Mouse (Mus musculus) liver, embryonic 12.5 days (tissue): ENCODE results near the gene Phactr2. TPM values are rescaled to one million over a fixed set of nuclear protein-coding genes. Genes with fewer than 3 reads are reported as not detected.

Experiments used
- ATAC-seq: fragments of 200-750 bp; cut with Nextera tagmentation; 2 replicates; pipeline ENCODE4 v1.8.0; 2017; ENCODE audit warnings: moderate number of reproducible peaks, mild to moderate bottlenecking, moderate library complexity
- H3K27ac ChIP-seq: fragments of 300-500 bp; sonication (generic); 2 replicates; pipeline ENCODE4 v1.5.1; 2016; ENCODE audit warnings: mild to moderate bottlenecking
- H3K27me3 ChIP-seq: fragments of 300-500 bp; sonication (generic); replicated peaks from 2 replicates; pipeline ENCODE4 v1.6.1; 2016; ENCODE audit warnings: mild to moderate bottlenecking, moderate library complexity
- H3K36me3 ChIP-seq: fragments of 300-500 bp; sonication (generic); 2 replicates; pipeline ENCODE4 v1.6.1; 2016; ENCODE audit warnings: mild to moderate bottlenecking, moderate library complexity
- H3K4me1 ChIP-seq: fragments of 300-500 bp; sonication (generic); 2 replicates; pipeline ENCODE4 v1.6.1; 2016
- H3K4me2 ChIP-seq: fragments of 300-500 bp; sonication (generic); 2 replicates; pipeline ENCODE4 v1.6.1; 2016; ENCODE audit warnings: mild to moderate bottlenecking, moderate library complexity
- H3K4me3 ChIP-seq: fragments of 300-500 bp; sonication (generic); 2 replicates; pipeline ENCODE4 v1.5.1; 2016; ENCODE audit warnings: mild to moderate bottlenecking, moderate library complexity
- H3K9ac ChIP-seq: fragments of 300-500 bp; sonication (generic); 2 replicates; pipeline ENCODE4 v1.6.1; 2016; ENCODE audit warnings: mild to moderate bottlenecking, moderate library complexity
- H3K9me3 ChIP-seq: fragments of 300-500 bp; sonication (generic); replicated peaks from 2 replicates; pipeline ENCODE4 v1.6.1; 2016; ENCODE audit warnings: mild to moderate bottlenecking, moderate library complexity
- WGBS: fragments of 180-500 bp; shearing (Covaris S2); methylation state at CpG from one replicate; pipeline ENCODE4 v1.1.7; 2016; ENCODE audit not compliant: insufficient replicate concordance; 5-methylcytosine and 5-hydroxymethylcytosine counted together
- polyA plus RNA-seq: library from polyadenylated mRNA; unstranded; fragments of >200 nt; fragmentation: Nextera tagmentation; extraction: Ambion mirVana; gene quantifications from 2 replicates; pipeline ENCODE4 v1.2.1, GENCODE M21; 2016

The Phactr2 gene
- polyA plus RNA-seq, 1 experiment from 2014 or later, result 10.4 TPM

DNA sequence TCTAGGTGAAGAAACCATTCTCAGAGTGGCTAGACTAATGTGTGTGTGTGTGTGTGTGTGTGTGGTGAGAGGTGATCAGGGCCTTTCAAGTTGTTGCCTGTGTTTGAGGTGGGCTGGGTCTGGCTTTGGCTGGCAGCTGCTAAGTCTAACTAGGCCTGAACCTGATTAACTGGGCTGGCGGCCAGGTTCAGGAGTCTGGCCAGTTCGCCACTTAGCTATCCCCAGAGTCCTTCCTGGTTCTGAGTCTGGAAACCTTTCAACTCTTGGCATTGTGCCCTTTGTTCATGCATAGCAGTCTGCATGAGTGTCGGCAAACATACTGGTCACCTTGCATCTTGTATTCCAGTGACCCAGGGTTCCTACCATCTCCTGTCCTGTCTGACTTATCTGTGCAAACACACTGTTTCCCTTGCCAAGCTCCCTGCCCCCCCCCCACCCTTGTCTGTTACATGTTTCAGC lies 27.4 kb downstream of the Phactr2 start:
- WGBS, result 39% methylated on average over 3 of the region's 3 CpGs
- H3K4me1 ChIP-seq, result 0 out of 2 replicates have a peak, but pooled peaks cover 4% of the 10 kb centered on the region
- H3K27me3 ChIP-seq, result no peaks in the 10 kb centered on the region
- no peaks in the 10 kb centered on the region for H3K9me3 ChIP-seq
- ATAC-seq, result no peak
- no peaks in the 10 kb centered on the region for H3K36me3 ChIP-seq
- no peak overlapping the region for H3K4me2 ChIP-seq
- H3K9ac ChIP-seq, result no peak overlapping the region
- no peak overlapping the region for H3K27ac ChIP-seq
- H3K4me3 ChIP-seq, result no peak overlapping the region

DNA sequence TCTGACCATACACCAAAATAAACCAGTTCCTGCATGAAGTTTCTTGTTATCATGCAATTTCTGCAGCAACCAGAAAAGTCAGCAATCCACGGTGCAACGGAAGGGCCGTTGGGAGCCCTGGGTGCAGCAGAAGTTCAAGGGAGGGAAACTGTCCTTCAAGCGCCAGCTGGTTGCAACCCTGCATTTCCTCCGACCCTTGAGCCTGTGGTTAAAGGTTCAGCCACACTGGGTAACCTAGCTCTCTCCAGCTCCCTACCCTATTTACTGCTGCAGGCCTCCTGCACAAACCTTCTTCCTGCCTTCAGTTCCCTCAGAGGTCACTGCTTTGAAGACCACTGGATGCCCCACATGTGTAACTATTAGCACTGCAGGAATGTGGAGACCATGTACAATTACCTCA lies 30.0 kb downstream of the Phactr2 start:
- 0 out of 2 replicates have a peak, but pooled peaks cover 4% of the 10 kb centered on the region for H3K4me1 ChIP-seq
- H3K4me2 ChIP-seq, result 0 out of 2 replicates have a peak overlapping the region, but pooled peaks have one; percentile 14
- H3K36me3 ChIP-seq, result no peaks in the 10 kb centered on the region
- H3K9me3 ChIP-seq, result no peaks in the 10 kb centered on the region
- H3K4me3 ChIP-seq, result no peak overlapping the region
- no peak overlapping the region for H3K27ac ChIP-seq
- 29% methylated on average over 5 of the region's 5 CpGs for whole genome bisulfite sequencing
- H3K27me3 ChIP-seq, result no peaks in the 10 kb centered on the region
- H3K9ac ChIP-seq, result no peak overlapping the region
- ATAC-seq, result 0 out of 2 replicates have a peak, but pooled peaks have one; percentile 37

DNA sequence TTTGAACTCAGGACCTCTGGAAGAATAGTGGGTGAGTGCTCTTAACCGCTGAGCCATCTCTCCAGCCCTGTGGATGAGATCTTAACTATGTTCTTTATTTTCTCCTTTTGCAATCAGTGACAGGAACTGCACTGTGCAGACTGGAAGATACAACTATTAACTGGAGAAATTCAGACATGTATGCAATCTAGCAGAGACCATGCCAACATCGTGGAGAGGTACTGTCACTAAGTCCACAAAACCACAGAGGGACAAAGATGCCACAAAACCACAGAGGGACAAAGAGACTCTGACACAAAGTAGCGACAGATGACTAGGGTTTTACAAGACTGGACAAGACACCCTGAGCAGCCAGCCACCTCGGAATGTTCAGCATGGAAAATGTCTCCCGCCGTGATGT lies 30.6 kb downstream of the Phactr2 start:
- WGBS, result 41% methylated on average over 6 of the region's 6 CpGs
- H3K27ac ChIP-seq, result no peak overlapping the region
- 0 out of 2 replicates have a peak, but pooled peaks cover 4% of the 10 kb centered on the region for H3K4me1 ChIP-seq
- H3K27me3 ChIP-seq, result no peaks in the 10 kb centered on the region
- no peak overlapping the region for H3K4me3 ChIP-seq
- no peak for ATAC-seq
- H3K36me3 ChIP-seq, result no peaks in the 10 kb centered on the region
- no peaks in the 10 kb centered on the region for H3K9me3 ChIP-seq
- H3K9ac ChIP-seq, result no peak overlapping the region
- 0 out of 2 replicates have a peak overlapping the region, but pooled peaks have one; percentile 14 for H3K4me2 ChIP-seq

DNA sequence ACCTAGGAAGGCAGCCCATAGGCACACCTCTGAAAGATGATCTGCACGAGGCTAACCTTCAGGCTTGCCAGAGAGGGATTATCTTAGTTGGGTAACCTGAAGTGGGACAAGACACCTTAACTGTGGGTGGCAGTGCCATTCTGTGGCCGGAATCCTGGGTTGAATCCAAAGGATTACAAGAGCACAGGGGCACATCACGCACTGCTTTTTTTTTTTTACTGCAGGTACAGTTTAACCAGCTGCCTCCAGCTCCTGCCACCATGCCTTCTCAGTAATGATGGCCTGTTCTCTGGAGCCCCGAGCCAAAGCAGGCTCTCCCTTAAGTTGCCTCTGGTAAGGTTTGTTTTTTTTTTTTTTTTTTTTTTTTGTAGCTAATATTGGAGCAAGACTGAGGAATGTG lies 33.9 kb downstream of the Phactr2 start:
- Histone ChIP-seq H3K4me1 (no peaks in the 10 kb centered on the region), H3K27me3 (no peaks in the 10 kb centered on the region)

DNA sequence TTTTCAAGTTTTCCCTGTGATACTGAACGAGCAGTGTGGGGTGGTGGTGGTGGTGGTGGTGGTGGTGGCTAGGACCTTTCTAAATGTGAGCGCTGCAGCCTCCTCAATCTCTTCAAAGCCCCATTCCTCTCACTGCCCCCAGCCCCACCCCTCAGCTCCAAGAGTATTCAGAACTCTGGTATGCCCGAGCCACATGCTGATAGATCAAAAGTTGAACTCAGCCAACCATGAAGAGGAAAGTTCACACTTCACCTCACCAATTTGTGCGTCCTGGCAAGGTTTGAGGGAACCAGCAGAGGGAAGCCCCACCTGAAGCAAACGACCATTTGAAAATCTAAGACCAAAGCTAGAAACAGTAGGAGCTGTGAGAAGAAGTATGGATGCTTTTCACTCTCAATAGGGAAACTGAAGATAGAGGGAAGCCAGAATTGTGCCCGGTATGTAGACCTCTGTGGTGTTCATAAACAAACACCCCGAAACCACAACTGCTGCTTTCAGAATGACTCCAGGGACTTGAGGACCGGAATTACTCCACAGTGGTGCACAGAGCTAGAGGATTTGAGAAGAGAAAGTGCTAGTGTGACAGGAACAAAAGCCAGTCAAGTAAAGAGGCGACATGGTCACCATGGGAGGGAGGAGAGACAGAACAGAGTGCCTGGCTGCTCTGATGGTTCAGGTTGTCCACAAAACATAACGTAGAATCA lies 35.9 kb downstream of the Phactr2 start:
- WGBS, result 53% methylated on average over 10 of the region's 10 CpGs
- no peak for ATAC-seq

More for the DNA sequence above, 33.9 kb downstream of the Phactr2 start:
- no peak overlapping the region for H3K4me2 ChIP-seq
- WGBS, result 57% methylated on average over 4 of the region's 4 CpGs
- ATAC-seq, result no peak
- no peak overlapping the region for H3K27ac ChIP-seq
- H3K4me3 ChIP-seq, result no peak overlapping the region
- no peaks in the 10 kb centered on the region for H3K36me3 ChIP-seq
- H3K9ac ChIP-seq, result no peak overlapping the region
- H3K9me3 ChIP-seq, result no peaks in the 10 kb centered on the region

DNA sequence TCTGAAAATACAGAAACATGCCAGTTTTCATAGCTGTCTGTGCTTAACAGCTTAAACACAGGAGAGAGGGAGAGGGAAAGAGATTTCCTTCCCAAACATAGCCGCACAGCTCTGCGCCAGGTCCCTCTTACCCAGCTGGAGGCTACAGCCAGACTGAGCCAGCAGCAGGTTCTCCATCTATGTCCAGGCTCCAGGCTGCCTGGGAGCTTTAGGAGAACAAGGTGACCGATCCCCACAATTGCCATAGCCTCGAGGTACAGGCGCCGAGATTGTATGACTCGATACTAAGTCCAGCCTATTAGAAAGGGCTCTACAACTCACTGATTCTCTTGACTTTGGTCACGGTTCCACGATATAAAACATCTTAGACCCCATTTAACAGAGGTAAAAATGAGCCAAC lies 37.2 kb downstream of the Phactr2 start:
- no peak overlapping the region for H3K4me2 ChIP-seq
- H3K36me3 ChIP-seq, result no peaks in the 10 kb centered on the region
- no peak overlapping the region for H3K9ac ChIP-seq
- 79% methylated on average over 9 of the region's 9 CpGs for WGBS
- ATAC-seq, result no peak
- H3K9me3 ChIP-seq, result no peaks in the 10 kb centered on the region
- H3K27me3 ChIP-seq, result no peaks in the 10 kb centered on the region
- H3K27ac ChIP-seq, result no peak overlapping the region
- H3K4me1 ChIP-seq, result no peaks in the 10 kb centered on the region
- no peak overlapping the region for H3K4me3 ChIP-seq

More for the DNA sequence above, 35.9 kb downstream of the Phactr2 start:
- Histone ChIP-seq H3K9ac (no peak overlapping the region), H3K4me2 (no peak overlapping the region), H3K4me3 (no peak overlapping the region), H3K27me3 (no peaks in the 10 kb centered on the region), H3K36me3 (no peaks in the 10 kb centered on the region), H3K9me3 (no peaks in the 10 kb centered on the region), H3K27ac (no peak overlapping the region), H3K4me1 (no peaks in the 10 kb centered on the region)

DNA sequence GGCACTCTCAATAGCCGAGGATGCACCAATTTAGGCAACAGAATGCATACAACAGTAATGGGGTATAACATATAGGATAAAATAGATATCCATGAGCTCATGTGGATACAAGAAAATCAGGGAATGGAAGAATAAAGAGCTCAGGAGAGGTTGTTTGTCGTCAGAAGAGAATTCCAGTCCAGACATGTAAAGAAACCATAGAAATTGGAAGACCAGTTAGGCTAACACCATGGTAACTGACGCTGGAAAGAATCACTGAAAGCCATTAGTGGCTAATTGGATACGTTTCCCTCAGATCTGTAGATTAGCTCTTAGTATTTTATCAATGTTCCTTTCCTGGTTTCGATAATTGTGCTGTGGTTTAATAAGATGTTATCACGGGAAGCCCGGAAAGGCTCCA lies 41.2 kb downstream of the Phactr2 start:
- H3K4me3 ChIP-seq, result no peak overlapping the region
- H3K36me3 ChIP-seq, result no peaks in the 10 kb centered on the region
- no peaks in the 10 kb centered on the region for H3K4me1 ChIP-seq
- no peaks in the 10 kb centered on the region for H3K9me3 ChIP-seq
- no peaks in the 10 kb centered on the region for H3K27me3 ChIP-seq
- H3K9ac ChIP-seq, result no peak overlapping the region
- 70% methylated on average over 7 of the region's 7 CpGs for WGBS
- H3K27ac ChIP-seq, result no peak overlapping the region
- no peak for ATAC-seq
- H3K4me2 ChIP-seq, result no peak overlapping the region

DNA sequence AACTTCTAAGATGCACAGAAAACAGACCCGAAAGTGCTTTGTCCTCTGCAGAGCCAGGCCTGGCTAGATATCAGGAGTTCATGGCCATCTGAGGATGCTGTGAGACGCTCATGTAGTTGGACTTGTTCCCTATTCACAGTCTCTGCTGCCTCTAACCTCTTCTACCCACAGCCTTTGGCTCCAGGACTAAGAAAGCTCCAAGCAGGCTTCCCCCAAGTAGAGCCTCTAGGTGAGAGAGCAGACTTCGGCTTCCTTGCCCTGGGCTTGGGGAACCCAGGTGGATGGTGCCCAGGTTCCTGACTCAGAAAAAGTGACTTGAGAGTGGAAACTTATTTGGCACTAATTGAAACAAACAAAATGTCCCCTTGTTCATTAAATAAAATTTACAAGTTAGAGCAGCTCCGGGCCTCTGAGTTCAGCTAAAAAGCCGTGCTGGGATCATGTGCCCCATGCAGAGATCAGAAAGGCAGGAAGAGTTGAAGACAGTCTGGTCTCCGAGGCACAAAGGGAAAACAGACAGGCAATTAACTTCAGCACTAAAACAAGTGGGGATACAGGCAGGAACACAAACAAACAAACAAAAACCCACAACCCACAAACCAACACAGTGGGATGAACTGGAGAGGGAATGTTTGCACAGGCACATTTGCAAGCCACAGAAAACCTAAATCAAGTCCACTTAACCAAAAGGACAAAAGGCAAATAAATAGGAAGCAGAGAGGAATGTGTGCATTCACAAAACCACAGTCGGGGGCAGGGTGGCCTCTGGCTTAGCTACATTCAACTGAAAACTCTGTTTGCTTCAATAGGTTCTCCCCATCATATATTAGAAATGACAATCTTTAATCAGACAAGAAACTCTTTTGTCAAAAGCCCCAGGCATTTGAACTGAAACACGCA lies 42.3 kb downstream of the Phactr2 start:
- WGBS, result 46% methylated on average over 8 of the region's 8 CpGs
- H3K4me3 ChIP-seq, result no peak overlapping the region
- H3K9me3 ChIP-seq, result no peaks in the 10 kb centered on the region
- 0 out of 2 replicates have a peak overlapping the region, but pooled peaks have one; percentile 21 for H3K27ac ChIP-seq
- ATAC-seq, result no peak
- no peak overlapping the region; the same call in 1 of the 2 replicates for H3K9ac ChIP-seq
- H3K36me3 ChIP-seq, result no peaks in the 10 kb centered on the region
- no peaks in the 10 kb centered on the region for H3K27me3 ChIP-seq
- H3K4me1 ChIP-seq, result no peaks in the 10 kb centered on the region
- no peak overlapping the region for H3K4me2 ChIP-seq

DNA sequence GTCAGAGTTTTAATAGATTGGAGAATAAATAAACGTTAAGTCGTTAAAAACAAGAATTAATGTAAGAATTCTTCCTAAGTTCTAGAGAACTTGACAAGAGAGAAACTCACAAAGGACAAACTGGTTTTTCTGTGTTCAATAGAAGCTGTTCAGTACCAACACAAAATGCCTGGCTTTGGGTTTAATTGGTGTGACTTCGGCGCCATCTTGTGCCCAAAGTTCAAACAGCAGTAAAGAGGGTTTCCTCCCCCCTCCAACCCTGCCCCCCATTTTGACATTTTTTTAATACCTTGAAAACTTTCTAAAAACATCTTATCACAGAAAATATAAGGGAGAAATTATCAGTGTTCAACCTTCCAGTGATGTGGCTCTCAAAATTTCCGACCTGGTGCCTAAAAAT lies 44.4 kb downstream of the Phactr2 start:
- 10% methylated on average over 5 of the region's 5 CpGs for WGBS
- H3K9ac ChIP-seq, result no peak overlapping the region
- H3K27me3 ChIP-seq, result no peaks in the 10 kb centered on the region
- no peaks in the 10 kb centered on the region for H3K9me3 ChIP-seq
- H3K4me3 ChIP-seq, result no peak overlapping the region
- H3K36me3 ChIP-seq, result no peaks in the 10 kb centered on the region
- no peak for ATAC-seq
- H3K27ac ChIP-seq, result no peak overlapping the region
- H3K4me2 ChIP-seq, result no peak overlapping the region
- H3K4me1 ChIP-seq, result no peaks in the 10 kb centered on the region

DNA sequence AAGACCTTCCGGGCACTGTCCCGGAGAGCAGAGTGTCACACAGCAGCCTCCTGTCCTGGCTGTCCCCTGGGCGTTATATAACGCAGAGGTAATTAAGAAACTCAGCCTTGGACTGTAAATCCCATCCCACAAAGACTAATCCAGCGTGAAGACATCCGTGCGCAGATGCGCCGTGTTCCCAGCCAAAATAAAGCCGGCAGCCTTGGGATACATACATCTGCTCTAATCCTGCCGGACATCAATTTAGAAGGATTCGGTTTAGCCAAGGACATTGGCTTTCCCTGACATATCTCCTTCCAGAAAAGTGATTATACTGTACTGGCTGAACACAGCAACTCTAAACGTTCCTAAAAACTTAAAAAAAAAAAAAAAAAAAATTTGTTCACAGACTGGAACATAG lies 45.0 kb downstream of the Phactr2 start:
- H3K36me3 ChIP-seq, result no peaks in the 10 kb centered on the region
- no peak overlapping the region for H3K4me2 ChIP-seq
- H3K4me1 ChIP-seq, result no peaks in the 10 kb centered on the region
- no peak overlapping the region for H3K27ac ChIP-seq
- no peak for ATAC-seq
- 73% methylated on average over 13 of the region's 13 CpGs for WGBS
- H3K4me3 ChIP-seq, result no peak overlapping the region
- no peak overlapping the region for H3K9ac ChIP-seq
- H3K27me3 ChIP-seq, result no peaks in the 10 kb centered on the region
- H3K9me3 ChIP-seq, result no peaks in the 10 kb centered on the region

DNA sequence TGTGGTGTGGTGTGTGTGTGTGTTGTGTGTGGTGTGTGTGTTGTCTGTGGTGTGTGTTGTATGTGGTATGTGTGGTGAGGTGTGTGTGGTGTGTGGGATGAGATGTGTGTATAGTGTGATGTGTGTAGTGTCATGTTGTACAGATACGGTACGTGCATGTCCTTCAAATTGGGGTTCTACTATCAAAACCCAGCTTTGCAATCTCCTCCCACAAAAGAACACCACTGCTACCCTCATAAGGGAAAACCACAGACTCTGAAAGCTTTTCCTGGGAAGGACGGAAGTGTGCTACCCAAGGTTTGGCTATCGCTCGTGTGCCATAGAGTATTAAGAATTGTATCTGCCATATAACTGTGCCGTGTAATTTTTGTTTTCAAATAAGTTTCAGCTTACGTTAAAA lies 45.7 kb downstream of the Phactr2 start:
- WGBS, result 56% methylated on average over 7 of the region's 7 CpGs
- no peaks in the 10 kb centered on the region for H3K27me3 ChIP-seq
- H3K27ac ChIP-seq, result no peak overlapping the region
- no peaks in the 10 kb centered on the region for H3K9me3 ChIP-seq
- no peaks in the 10 kb centered on the region for H3K4me1 ChIP-seq
- H3K9ac ChIP-seq, result no peak overlapping the region
- H3K4me3 ChIP-seq, result no peak overlapping the region
- ATAC-seq, result no peak
- no peaks in the 10 kb centered on the region for H3K36me3 ChIP-seq
- H3K4me2 ChIP-seq, result no peak overlapping the region

DNA sequence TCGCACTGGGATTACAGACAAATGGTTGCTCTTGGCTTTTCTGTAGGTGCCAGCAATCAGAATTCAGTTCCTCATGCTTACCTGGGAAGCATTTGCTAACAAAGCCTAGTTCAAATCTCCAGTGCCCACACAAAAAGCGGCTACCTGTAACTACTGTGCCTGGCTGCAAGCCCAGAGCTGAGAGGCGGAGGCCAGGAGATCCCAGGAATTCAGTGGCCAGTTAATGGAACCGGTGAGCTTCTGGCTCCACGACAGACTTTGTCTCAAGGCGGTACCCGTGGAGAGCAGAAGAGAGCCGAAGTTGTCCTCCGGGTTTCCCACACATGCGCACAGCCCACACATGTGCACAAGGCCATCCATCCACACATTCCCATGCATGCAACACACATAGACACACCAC lies 46.6 kb downstream of the Phactr2 start:
- Histone ChIP-seq H3K4me2 (no peak overlapping the region), H3K9ac (no peak overlapping the region), H3K27me3 (no peaks in the 10 kb centered on the region), H3K27ac (no peak overlapping the region), H3K36me3 (no peaks in the 10 kb centered on the region), H3K9me3 (no peaks in the 10 kb centered on the region), H3K4me1 (no peaks in the 10 kb centered on the region), H3K4me3 (no peak overlapping the region)
- ATAC-seq, result no peak
- WGBS, result 76% methylated on average over 10 of the region's 10 CpGs
